Mouse (Mus musculus) monocyte, adult 5-6 weeks (primary cell): ENCODE data around the gene Rad51b. TPM values are rescaled to one million over a fixed set of nuclear protein-coding genes. Genes with fewer than 3 reads are reported as not detected.

ENCODE experiments used
- ATAC-seq: fragments of 153-309, 156-312 bp; replicated peaks from 2 replicates; pipeline ENCODE4 v1.8.0; 2017; ENCODE audit warnings: mild to moderate bottlenecking; ENCODE audit not compliant: low TSS enrichment, insufficient number of reproducible peaks, severe bottlenecking, poor library complexity, low FRiP score
- total RNA-seq: library from RNA; stranded (forward); fragments of 200-1000, 200-491, 200-594 nt; gene quantifications from 3 replicates; pipeline ENCODE4 v1.2.3, GENCODE M21; 2017

Rad51b gene
- total RNA-seq, 1 experiment from 2014 or later = not detected

GRCm38 (mm10) chr12:79364284-79364683 is 67.2 kb downstream of the Rad51b start:
- no peak for ATAC-seq

GRCm38 (mm10) chr12:79368818-79369217 is 71.7 kb downstream of the Rad51b start:
- no peak for ATAC-seq

- no peak for ATAC-seq
Observed at GRCm38 (mm10) chr12:79369512-79370165, 72.6 kb downstream of the Rad51b start.

- ATAC-seq = no peak
Observed at GRCm38 (mm10) chr12:79372697-79373096, 75.6 kb downstream of the Rad51b start.

- no peak for ATAC-seq
Observed at GRCm38 (mm10) chr12:79377378-79377777, 80.3 kb downstream of the Rad51b start.

- no peak for ATAC-seq
Observed at GRCm38 (mm10) chr12:79377861-79378260, 80.8 kb downstream of the Rad51b start.

GRCm38 (mm10) chr12:79380190-79380589 is 83.1 kb downstream of the Rad51b start:
- ATAC-seq = no peak

- ATAC-seq = no peak
Observed at GRCm38 (mm10) chr12:79381489-79381888, 84.4 kb downstream of the Rad51b start.

- no peak for ATAC-seq
Observed at GRCm38 (mm10) chr12:79382416-79382815, 85.3 kb downstream of the Rad51b start.

- ATAC-seq = no peak
Observed at GRCm38 (mm10) chr12:79383583-79383982, 86.5 kb downstream of the Rad51b start.

GRCm38 (mm10) chr12:79384787-79385186 is 87.7 kb downstream of the Rad51b start:
- ATAC-seq = no peak

- no peak for ATAC-seq
Observed at GRCm38 (mm10) chr12:79385199-79385598, 88.1 kb downstream of the Rad51b start.

- ATAC-seq = no peak
Observed at GRCm38 (mm10) chr12:79387886-79388285, 90.8 kb downstream of the Rad51b start.

GRCm38 (mm10) chr12:79389251-79389650 is 92.2 kb downstream of the Rad51b start:
- ATAC-seq = no peak

GRCm38 (mm10) chr12:79389971-79390370 is 92.9 kb downstream of the Rad51b start:
- ATAC-seq = no peak

GRCm38 (mm10) chr12:79393636-79394035 is 96.6 kb downstream of the Rad51b start:
- ATAC-seq = no peak

GRCm38 (mm10) chr12:79403992-79404391 is 106.9 kb downstream of the Rad51b start:
- no peak for ATAC-seq

- no peak for ATAC-seq
Observed at GRCm38 (mm10) chr12:79404494-79404893, 107.4 kb downstream of the Rad51b start.

- no peak for ATAC-seq
Observed at GRCm38 (mm10) chr12:79408677-79409076, 111.6 kb downstream of the Rad51b start.

GRCm38 (mm10) chr12:79409126-79409860 is 112.2 kb downstream of the Rad51b start:
- ATAC-seq = no peak
